Mouse (Mus musculus): Measurements from ENCODE around the gene Ikzf5. TPM values are rescaled to one million over a fixed set of nuclear protein-coding genes. Genes with fewer than 3 reads are reported as not detected.

The Ikzf5 gene
- polyA plus RNA-seq, 2 experiments: 14.3 to 16.2 TPM

- 72% methylated on average over 7 of the region's 7 CpGs for WGBS
- H3K4me3 ChIP-seq (replicated peaks; ENCODE audit: low read length): no peak overlapping the region
- no peak overlapping the region for H3K27ac ChIP-seq (replicated peaks; ENCODE audit: low read depth, low read length)
- H3K36me3 ChIP-seq (ENCODE audit: control insufficient read depth, insufficient read depth, low read length): peaks cover 71% of the 10 kb centered on the region
- H3K4me1 ChIP-seq (ENCODE audit: control insufficient read depth, insufficient read depth, low read length): no peaks in the 10 kb centered on the region
- no peak for DNase-seq (ENCODE audit: low spot score)
- no peaks in the 10 kb centered on the region for H3K27me3 ChIP-seq (ENCODE audit: control insufficient read depth, insufficient read depth, low read length)
- no peak overlapping the region for H3K9ac ChIP-seq (ENCODE audit: low read depth, low read length, severe bottlenecking)
- ATAC-seq (ENCODE audit: low FRiP score, low read depth): no peak
- TF ChIP-seq POLR2A (IDR thresholded peaks at IDR 0.05; ENCODE audit: borderline replicate concordance, extremely low read depth, insufficient read depth, insufficient read length): no peak
- H3K4me2 ChIP-seq (replicated peaks; ENCODE audit: low read depth, low read length, severe bottlenecking): no peak overlapping the region
- no peaks in the 10 kb centered on the region for H3K9me3 ChIP-seq (ENCODE audit: control insufficient read depth, low read length)
Observed at GRCm38 (mm10) chr7:131345856-131346541, 64.3 kb downstream of the Ikzf5 start.

Other genes starting within 250 kb of the Ikzf5 start
- gene 5430419D17Rik, start 236.1 kb downstream of the Ikzf5 start, polyA plus RNA-seq (2012; rRNA removed): 0.03 and 0.04 TPM in 2 replicates
- gene 5430419D17Rik, start 236.1 kb downstream of the Ikzf5 start, polyA plus RNA-seq (2014; fragmentation: Nextera tagmentation; extraction: Ambion mirVana): not detected in 2 replicates
- 0.08 and 0.32 TPM in 2 replicates for gene Cuzd1, start 88.2 kb downstream of the Ikzf5 start, polyA plus RNA-seq (2012; rRNA removed)
- 0.11 TPM in 1 of 2 replicates, not detected in the other for gene Cuzd1, start 88.2 kb downstream of the Ikzf5 start, polyA plus RNA-seq (2014; fragmentation: Nextera tagmentation; extraction: Ambion mirVana)
- gene Fam24b, start 81.0 kb downstream of the Ikzf5 start, polyA plus RNA-seq (2012; rRNA removed): 0.40 and 0.78 TPM in 2 replicates
- not detected in 2 replicates for gene Fam24b, start 81.0 kb downstream of the Ikzf5 start, polyA plus RNA-seq (2014; fragmentation: Nextera tagmentation; extraction: Ambion mirVana)
- gene Fam24a, start 76.7 kb downstream of the Ikzf5 start, polyA plus RNA-seq (2012; rRNA removed): not detected in 2 replicates
- 0.40 TPM in 1 of 2 replicates, not detected in the other for gene Fam24a, start 76.7 kb downstream of the Ikzf5 start, polyA plus RNA-seq (2014; fragmentation: Nextera tagmentation; extraction: Ambion mirVana)
- 15.0 and 15.4 TPM in 2 replicates for gene 2310057M21Rik, start 47.8 kb downstream of the Ikzf5 start, polyA plus RNA-seq (2012; rRNA removed)
- 19.6 and 26.4 TPM in 2 replicates for gene 2310057M21Rik, start 47.8 kb downstream of the Ikzf5 start, polyA plus RNA-seq (2014; fragmentation: Nextera tagmentation; extraction: Ambion mirVana)
- gene Pstk, start 39.4 kb downstream of the Ikzf5 start, polyA plus RNA-seq (2012; rRNA removed): 72.1 and 77.7 TPM in 2 replicates
- gene Pstk, start 39.4 kb downstream of the Ikzf5 start, polyA plus RNA-seq (2014; fragmentation: Nextera tagmentation; extraction: Ambion mirVana): 70.4 and 71.5 TPM in 2 replicates
- gene Acadsb, start 80 bp upstream of the Ikzf5 start, polyA plus RNA-seq (2012; rRNA removed): 16.3 and 25.4 TPM in 2 replicates
- 83.1 and 88.9 TPM in 2 replicates for gene Acadsb, start 80 bp upstream of the Ikzf5 start, polyA plus RNA-seq (2014; fragmentation: Nextera tagmentation; extraction: Ambion mirVana)
- 0.04 TPM in 1 of 2 replicates, not detected in the other for gene Hmx3, start 132.3 kb upstream of the Ikzf5 start, polyA plus RNA-seq (2012; rRNA removed)
- not detected in 2 replicates for gene Hmx3, start 132.3 kb upstream of the Ikzf5 start, polyA plus RNA-seq (2014; fragmentation: Nextera tagmentation; extraction: Ambion mirVana)
- gene Hmx2, start 138.3 kb upstream of the Ikzf5 start, polyA plus RNA-seq (2012; rRNA removed): 0.09 TPM in 1 of 2 replicates, not detected in the other
- gene Hmx2, start 138.3 kb upstream of the Ikzf5 start, polyA plus RNA-seq (2014; fragmentation: Nextera tagmentation; extraction: Ambion mirVana): not detected in 2 replicates
- gene Bub3, start 149.7 kb upstream of the Ikzf5 start, polyA plus RNA-seq (2012; rRNA removed): 169 and 185 TPM in 2 replicates
- gene Bub3, start 149.7 kb upstream of the Ikzf5 start, polyA plus RNA-seq (2014; fragmentation: Nextera tagmentation; extraction: Ambion mirVana): 188 and 189 TPM in 2 replicates